Mouse (Mus musculus) neural tube, embryonic 11.5 days (tissue): ENCODE results near the gene Vps72. TPM values are rescaled to one million over a fixed set of nuclear protein-coding genes. Genes with fewer than 3 reads are reported as not detected.
A peak's percentile ranks its signal among the peaks of the same experiment; 100 is the strongest.

ENCODE experiments used
- ATAC-seq: fragments of 200-750 bp; cut with Nextera tagmentation; 2 replicates; pipeline ENCODE4 v1.8.0; 2017; ENCODE audit warnings: moderate number of reproducible peaks, mild to moderate bottlenecking, moderate TSS enrichment, moderate library complexity; ENCODE audit not compliant: insufficient read depth, low FRiP score, low TSS enrichment
- DNase-seq: peaks from one replicate; pipeline ENCODE4 v3.0.0-alpha.2; 2015; ENCODE audit warnings: low spot score
- H3K27ac ChIP-seq: fragments of 300-500 bp; sonication (generic); 2 replicates; pipeline ENCODE4 v1.5.1; 2014; ENCODE audit warnings: low read depth, mild to moderate bottlenecking, low read length
- H3K27me3 ChIP-seq: fragments of 300-500 bp; sonication (generic); 2 replicates; pipeline ENCODE4 v1.6.1; 2014; ENCODE audit warnings: mild to moderate bottlenecking, low read length, mixed read lengths; ENCODE audit not compliant: control insufficient read depth, insufficient read depth
- H3K36me3 ChIP-seq: fragments of 300-500 bp; sonication (generic); 2 replicates; pipeline ENCODE4 v1.6.1; 2014; ENCODE audit warnings: mild to moderate bottlenecking, low read length, moderate library complexity, mixed read lengths; ENCODE audit not compliant: control insufficient read depth, insufficient read depth
- H3K4me1 ChIP-seq: fragments of 300-500 bp; sonication (generic); 2 replicates; pipeline ENCODE4 v1.6.1; 2014; ENCODE audit warnings: low read length, mixed read lengths; ENCODE audit not compliant: control insufficient read depth, insufficient read depth
- H3K4me2 ChIP-seq: fragments of 300-500 bp; sonication (generic); 2 replicates; pipeline ENCODE4 v1.6.1; 2014; ENCODE audit warnings: low read depth, mild to moderate bottlenecking, moderate library complexity
- H3K4me3 ChIP-seq: fragments of 300-500 bp; sonication (generic); 2 replicates; pipeline ENCODE4 v1.5.1; 2014; ENCODE audit warnings: low read depth, low read length
- H3K9ac ChIP-seq: fragments of 300-500 bp; sonication (generic); 2 replicates; pipeline ENCODE4 v1.6.1; 2014; ENCODE audit warnings: mild to moderate bottlenecking, low read length
- H3K9me3 ChIP-seq: fragments of 300-500 bp; sonication (generic); 2 replicates; pipeline ENCODE4 v1.6.1; 2016; ENCODE audit warnings: low read length; ENCODE audit not compliant: control insufficient read depth
- WGBS: fragments of 180-500 bp; shearing (Covaris S2); extraction: QIAGEN DNeasy Blood & Tissue Kit; methylation state at CpG from one replicate; pipeline ENCODE4 v1.1.7; 2014; 5-methylcytosine and 5-hydroxymethylcytosine counted together
- polyA plus RNA-seq: library from polyadenylated mRNA; unstranded; fragments of >200 nt; fragmentation: Nextera tagmentation; extraction: Ambion mirVana; gene quantifications from 2 replicates; pipeline ENCODE4 v1.2.1, GENCODE M21; 2014

The Vps72 gene
- polyA plus RNA-seq, result 243 and 248 TPM in 2 replicates

DNA sequence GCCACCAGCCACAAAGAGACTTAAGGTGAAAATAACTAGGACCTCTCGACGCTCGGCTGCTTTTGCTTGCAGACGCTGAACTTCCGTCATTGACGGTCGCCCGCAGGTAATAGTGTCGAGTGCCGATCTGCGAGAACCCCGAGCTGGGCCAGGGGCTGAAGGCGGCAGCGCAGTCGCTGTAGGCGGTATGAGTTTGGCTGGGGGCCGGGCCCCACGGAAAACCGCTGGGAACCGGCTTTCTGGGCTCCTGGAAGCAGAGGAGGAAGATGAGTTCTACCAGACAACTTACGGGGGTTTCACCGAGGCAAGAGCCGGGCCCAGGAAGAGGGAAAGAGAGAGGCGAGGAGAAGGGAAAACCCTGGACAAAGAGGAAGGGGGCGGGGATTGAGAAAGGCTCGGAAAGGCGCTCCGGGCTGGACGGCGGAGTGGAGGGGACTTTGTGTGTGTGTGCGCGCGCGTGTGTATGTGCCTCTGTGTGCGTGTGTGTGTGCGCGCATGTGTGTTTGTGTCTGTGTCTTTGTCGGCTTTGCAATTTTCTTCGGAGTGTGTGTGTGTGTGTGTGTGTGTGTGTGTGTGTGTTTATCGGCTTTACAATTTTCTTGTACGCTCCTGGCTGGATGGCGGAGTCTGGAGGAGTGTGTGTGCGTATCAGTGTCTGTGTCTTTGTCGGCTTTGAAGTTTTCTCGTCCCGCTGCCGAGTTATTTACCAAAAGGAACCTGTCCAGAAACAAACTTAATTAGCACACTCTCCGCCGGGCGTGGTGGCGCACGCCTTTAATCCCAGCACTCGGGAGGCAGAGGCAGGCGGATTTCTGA is at the start of gene Vps72:
Gene Vps72, plus strand, starts transcription at position 112 of the 816 bp plus-strand sequence.
- Histone ChIP-seq H3K9ac (peak within 1 kb of the TSS; percentile 85), H3K4me3 (peak within 1 kb of the TSS; percentile 64), H3K9me3 (no peaks in the 10 kb centered on the region), H3K36me3 (peaks cover 10% of the 10 kb centered on the region), H3K4me1 (peaks cover 5% of the 10 kb centered on the region; the same call in 1 of the 2 replicates), H3K27me3 (no peaks in the 10 kb centered on the region), H3K4me2 (peak within 1 kb of the TSS; percentile 38), H3K27ac (peak within 1 kb of the TSS; percentile 93)
- peak; percentile 93 for DNase-seq
- ATAC-seq, result peak; percentile 54; the same call in 1 of the 2 replicates
- WGBS, result 1% methylated on average over 54 of the region's 54 CpGs

GRCm38 (mm10) chr3:95063741-95064140 is 47.1 kb upstream of the Vps72 start:
- no peak for ATAC-seq
- no peaks in the 10 kb centered on the region for H3K27me3 ChIP-seq
- no peak for DNase-seq
- H3K27ac ChIP-seq, result no peak overlapping the region
- no peak overlapping the region for H3K9ac ChIP-seq
- WGBS, result 91% methylated on average over 4 of the region's 4 CpGs
- no peaks in the 10 kb centered on the region for H3K9me3 ChIP-seq
- no peak overlapping the region for H3K4me2 ChIP-seq
- H3K4me3 ChIP-seq, result no peak overlapping the region
- H3K36me3 ChIP-seq, result peaks cover 47% of the 10 kb centered on the region
- no peaks in the 10 kb centered on the region for H3K4me1 ChIP-seq

GRCm38 (mm10) chr3:95065553-95065952 is 45.3 kb upstream of the Vps72 start:
- H3K27me3 ChIP-seq, result no peaks in the 10 kb centered on the region
- H3K4me2 ChIP-seq, result no peak overlapping the region
- H3K9ac ChIP-seq, result no peak overlapping the region
- ATAC-seq (no peak), DNase-seq (no peak)
- H3K4me1 ChIP-seq, result no peaks in the 10 kb centered on the region
- H3K27ac ChIP-seq, result no peak overlapping the region
- H3K9me3 ChIP-seq, result no peaks in the 10 kb centered on the region
- 93% methylated on average over 1 of the region's 1 CpGs for WGBS
- peaks cover 53% of the 10 kb centered on the region for H3K36me3 ChIP-seq
- H3K4me3 ChIP-seq, result no peak overlapping the region

DNA sequence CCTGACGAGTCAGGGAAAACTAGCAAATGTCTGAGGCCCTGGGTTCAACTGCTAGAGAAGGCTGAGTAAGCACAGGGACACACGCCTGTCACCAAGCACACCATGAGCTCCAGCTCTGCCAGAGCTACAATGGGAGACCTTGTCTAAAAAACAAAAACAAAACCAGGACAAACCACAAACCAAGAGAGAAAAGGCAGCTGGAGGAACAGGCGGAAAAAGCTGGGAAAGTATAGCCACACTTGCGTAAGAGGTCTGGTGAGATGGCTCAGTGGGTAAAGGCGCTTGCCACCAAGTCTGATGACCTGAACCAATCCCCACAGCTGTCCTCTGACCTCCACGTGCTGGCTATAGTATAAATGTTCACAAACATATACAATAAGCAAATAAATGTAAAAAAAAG is 44.7 kb upstream of the Vps72 start:
- peaks cover 51% of the 10 kb centered on the region for H3K36me3 ChIP-seq
- ATAC-seq (no peak), DNase-seq (no peak)
- no peaks in the 10 kb centered on the region for H3K9me3 ChIP-seq
- WGBS, result 92% methylated on average over 6 of the region's 6 CpGs
- H3K4me1 ChIP-seq, result no peaks in the 10 kb centered on the region
- no peaks in the 10 kb centered on the region for H3K27me3 ChIP-seq
- no peak overlapping the region for H3K4me3 ChIP-seq
- no peak overlapping the region for H3K27ac ChIP-seq
- H3K9ac ChIP-seq, result no peak overlapping the region
- no peak overlapping the region for H3K4me2 ChIP-seq

DNA sequence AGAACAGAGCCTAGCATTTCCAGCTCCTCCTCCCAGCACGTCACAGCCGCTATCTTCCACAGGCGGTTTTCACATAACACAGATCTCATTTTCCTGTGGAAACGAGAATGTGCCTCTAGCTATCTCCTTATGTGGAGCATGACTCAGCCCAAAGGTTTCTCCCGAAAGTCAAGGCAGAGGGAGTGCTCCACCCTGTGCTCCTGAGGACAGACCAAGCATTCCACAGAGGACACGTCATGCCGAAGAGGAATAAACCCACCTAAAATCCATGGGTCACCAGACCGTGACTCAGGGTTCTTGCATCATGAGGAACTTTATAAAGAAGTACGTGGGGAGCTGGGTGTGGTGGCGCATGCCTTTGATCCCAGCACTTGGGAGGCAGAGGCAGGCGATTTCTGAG is 44.3 kb upstream of the Vps72 start:
- DNase-seq, result no peak
- 96% methylated on average over 11 of the region's 11 CpGs for WGBS
- H3K36me3 ChIP-seq, result peaks cover 49% of the 10 kb centered on the region
- ATAC-seq, result no peak
- no peaks in the 10 kb centered on the region for H3K27me3 ChIP-seq
- no peak overlapping the region for H3K9ac ChIP-seq
- no peak overlapping the region for H3K27ac ChIP-seq
- no peaks in the 10 kb centered on the region for H3K4me1 ChIP-seq
- no peak overlapping the region for H3K4me2 ChIP-seq
- H3K4me3 ChIP-seq, result no peak overlapping the region
- H3K9me3 ChIP-seq, result no peaks in the 10 kb centered on the region

DNA sequence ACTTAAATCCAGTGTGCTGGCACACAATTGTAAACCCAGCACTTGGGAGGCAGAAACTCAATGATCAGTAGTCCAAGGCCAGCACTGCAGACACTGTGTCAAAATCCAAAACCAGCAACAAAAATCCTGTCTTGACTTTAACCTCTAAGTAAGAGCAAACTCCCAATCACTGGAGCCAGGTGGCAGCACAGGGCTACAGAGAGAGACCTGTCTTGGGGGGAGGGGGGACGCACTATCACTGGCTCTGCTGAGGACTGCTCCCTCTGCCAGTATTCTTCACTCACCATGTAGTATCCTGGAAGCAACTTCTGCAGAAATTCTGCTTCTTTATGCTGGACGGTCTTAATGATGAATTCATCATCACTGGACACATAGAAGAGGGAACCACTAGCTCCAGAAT is 39.2 kb upstream of the Vps72 start:
- no peak overlapping the region for H3K27ac ChIP-seq
- H3K36me3 ChIP-seq, result peaks cover 33% of the 10 kb centered on the region
- H3K9ac ChIP-seq, result no peak overlapping the region
- DNase-seq (no peak), ATAC-seq (no peak)
- H3K4me2 ChIP-seq, result no peak overlapping the region
- H3K9me3 ChIP-seq, result no peaks in the 10 kb centered on the region
- no peak overlapping the region for H3K4me3 ChIP-seq
- H3K27me3 ChIP-seq, result no peaks in the 10 kb centered on the region
- H3K4me1 ChIP-seq, result no peaks in the 10 kb centered on the region
- 91% methylated on average over 2 of the region's 2 CpGs for WGBS

DNA sequence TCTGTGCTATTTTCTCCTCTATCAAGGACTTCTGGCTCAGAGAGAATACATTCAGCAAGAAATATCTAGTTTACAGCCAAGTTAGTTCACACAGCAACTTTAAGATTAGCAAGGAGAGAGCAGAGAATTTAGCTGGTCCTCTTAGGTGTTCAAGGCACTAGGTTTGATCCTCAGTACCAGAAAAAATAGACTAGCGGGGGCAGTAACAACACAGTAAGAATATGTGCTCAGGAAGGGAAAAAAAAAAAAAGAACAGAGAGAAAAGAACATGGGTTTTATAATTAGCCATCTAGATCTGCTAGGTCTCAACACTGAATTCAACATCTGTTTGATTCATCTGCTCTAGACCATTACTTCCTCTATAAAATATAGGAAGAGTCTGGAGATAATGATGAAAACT is 22.8 kb upstream of the Vps72 start:
- Histone ChIP-seq H3K4me2 (no peak overlapping the region), H3K27me3 (no peaks in the 10 kb centered on the region), H3K36me3 (no peaks in the 10 kb centered on the region), H3K27ac (no peak overlapping the region), H3K4me1 (no peaks in the 10 kb centered on the region), H3K4me3 (no peak overlapping the region), H3K9ac (no peak overlapping the region), H3K9me3 (no peaks in the 10 kb centered on the region)
- WGBS, result 100% methylated on average over 1 of the region's 1 CpGs
- DNase-seq, result no peak
- ATAC-seq, result no peak

DNA sequence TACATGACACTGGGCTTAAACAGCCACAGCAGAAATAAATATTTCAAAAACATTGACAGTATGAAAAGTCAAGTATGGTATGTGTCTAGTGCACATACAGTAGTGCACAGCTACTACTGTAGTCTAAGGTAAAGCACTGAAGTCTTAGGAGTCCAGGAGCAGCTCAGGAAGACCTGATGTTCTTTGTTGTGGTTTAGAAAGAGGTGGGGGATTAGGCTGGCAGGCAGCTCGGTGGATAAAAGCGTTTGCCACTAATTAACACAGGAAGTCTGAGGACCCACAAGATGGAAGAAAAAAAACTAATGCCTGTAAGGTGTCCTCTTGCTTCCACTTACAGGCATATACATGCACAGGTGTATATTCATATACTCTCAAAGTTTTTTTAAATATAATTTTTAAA is 10.0 kb upstream of the Vps72 start:
- DNase-seq, result no peak
- Histone ChIP-seq H3K9me3 (no peaks in the 10 kb centered on the region), H3K4me3 (no peak overlapping the region), H3K4me2 (no peak overlapping the region), H3K4me1 (peaks cover 7% of the 10 kb centered on the region; the same call in 1 of the 2 replicates), H3K27ac (no peak overlapping the region), H3K27me3 (no peaks in the 10 kb centered on the region), H3K9ac (no peak overlapping the region), H3K36me3 (peaks cover 2% of the 10 kb centered on the region; the same call in 1 of the 2 replicates)
- 33% methylated on average over 2 of the region's 2 CpGs for WGBS
- no peak for ATAC-seq

DNA sequence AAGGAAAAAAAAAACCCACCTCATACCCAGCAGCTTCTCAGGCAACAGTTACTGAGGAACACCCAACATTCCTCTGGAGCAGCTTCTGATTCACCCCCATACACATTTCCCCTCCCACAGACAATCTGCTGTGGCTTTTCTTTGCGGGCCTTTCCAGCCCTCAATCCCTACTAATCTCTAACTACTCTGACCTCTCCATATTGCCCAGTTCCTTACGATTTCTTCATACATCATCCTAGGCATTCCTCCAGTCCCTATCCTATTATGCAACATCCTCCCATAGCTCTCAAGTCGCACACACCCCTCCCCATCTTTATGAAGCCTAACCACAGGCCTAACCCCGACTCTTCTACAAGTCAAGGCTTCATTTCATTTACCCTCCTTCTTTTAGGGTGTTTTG is 5.7 kb upstream of the Vps72 start:
- H3K4me1 ChIP-seq, result peaks cover 7% of the 10 kb centered on the region; the same call in 1 of the 2 replicates
- no peak overlapping the region for H3K27ac ChIP-seq
- WGBS, result 71% methylated on average over 4 of the region's 4 CpGs
- peak overlapping the region; percentile 69 for H3K4me3 ChIP-seq
- no peak overlapping the region for H3K9ac ChIP-seq
- no peaks in the 10 kb centered on the region for H3K27me3 ChIP-seq
- H3K36me3 ChIP-seq, result peaks cover 2% of the 10 kb centered on the region; the same call in 1 of the 2 replicates
- DNase-seq, result no peak
- no peaks in the 10 kb centered on the region for H3K9me3 ChIP-seq
- H3K4me2 ChIP-seq, result peak overlapping the region; percentile 67
- ATAC-seq, result no peak
